Mouse (Mus musculus) heart, embryonic 15.5 days (tissue): ENCODE data around the gene Dvl1. TPM values are rescaled to one million over a fixed set of nuclear protein-coding genes. Genes with fewer than 3 reads are reported as not detected.

ENCODE experiments used
- ATAC-seq: fragments of 200-750 bp; cut with Nextera tagmentation; replicated peaks from 2 replicates; pipeline ENCODE4 v1.8.0; 2017; ENCODE audit warnings: low read depth, moderate TSS enrichment; ENCODE audit not compliant: insufficient number of reproducible peaks, insufficient read depth, low FRiP score
- H3K27ac ChIP-seq: fragments of 300-500 bp; sonication (generic); 2 replicates; pipeline ENCODE4 v1.5.1; 2015; ENCODE audit warnings: mild to moderate bottlenecking, inconsistent platforms
- H3K27me3 ChIP-seq: fragments of 300-500 bp; sonication (generic); 2 replicates; pipeline ENCODE4 v1.6.1; 2015; ENCODE audit warnings: inconsistent platforms
- H3K36me3 ChIP-seq: fragments of 300-500 bp; sonication (generic); 2 replicates; pipeline ENCODE4 v1.6.1; 2015; ENCODE audit warnings: mild to moderate bottlenecking, inconsistent platforms
- H3K4me1 ChIP-seq: fragments of 300-500 bp; sonication (generic); replicated peaks from 2 replicates; pipeline ENCODE4 v1.6.1; 2015; ENCODE audit warnings: inconsistent platforms
- H3K4me2 ChIP-seq: fragments of 300-500 bp; sonication (generic); 2 replicates; pipeline ENCODE4 v1.6.1; 2015; ENCODE audit warnings: inconsistent platforms, mild to moderate bottlenecking, moderate library complexity
- H3K4me3 ChIP-seq: fragments of 300-500 bp; sonication (generic); 2 replicates; pipeline ENCODE4 v1.5.1; 2015; ENCODE audit warnings: mild to moderate bottlenecking, inconsistent platforms
- H3K9ac ChIP-seq: fragments of 300-500 bp; sonication (generic); 2 replicates; pipeline ENCODE4 v1.6.1; 2015; ENCODE audit warnings: mild to moderate bottlenecking, inconsistent platforms
- H3K9me3 ChIP-seq: fragments of 300-500 bp; sonication (generic); replicated peaks from 2 replicates; pipeline ENCODE4 v1.6.1; 2016; ENCODE audit warnings: inconsistent platforms
- WGBS: fragments of 180-500 bp; shearing (Covaris S2); methylation state at CpG from one replicate; pipeline ENCODE4 v1.1.7; 2015; ENCODE audit warnings: mixed read lengths; 5-methylcytosine and 5-hydroxymethylcytosine counted together
- polyA plus RNA-seq: library from polyadenylated mRNA; unstranded; fragments of >200 nt; fragmentation: Nextera tagmentation; extraction: Ambion mirVana; gene quantifications from 2 replicates; pipeline ENCODE4 v1.2.1, GENCODE M21; 2015

The Dvl1 gene
- polyA plus RNA-seq, 1 experiment from 2014 or later: 8.1 TPM

GRCm38 (mm10) chr4:155840076-155841002, 6.9 kb upstream of the Dvl1 start:
- Histone ChIP-seq H3K4me1 (peaks cover 42% of the 10 kb centered on the region), H3K9me3 (no peaks in the 10 kb centered on the region), H3K9ac (peak overlapping the region; percentile 62), H3K4me2 (peak overlapping the region; percentile 85), H3K27ac (peak overlapping the region; percentile 85), H3K36me3 (peaks cover 2% of the 10 kb centered on the region; the same call in 1 of the 2 replicates), H3K4me3 (peak overlapping the region; percentile 53), H3K27me3 (peaks cover 5% of the 10 kb centered on the region; the same call in 1 of the 2 replicates)
- 13% methylated on average over 8 of the region's 8 CpGs for WGBS
- 0 out of 2 replicates have a peak, but pooled peaks have one; percentile 1 for ATAC-seq

GRCm38 (mm10) chr4:155841003-155841454, 6.2 kb upstream of the Dvl1 start:
- peak overlapping the region; percentile 10 for H3K27ac ChIP-seq

GRCm38 (mm10) chr4:155841651-155842270, 5.4 kb upstream of the Dvl1 start:
- 51% methylated on average over 38 of the region's 38 CpGs for WGBS
- peak overlapping the region; percentile 53 for H3K4me3 ChIP-seq
- H3K4me1 ChIP-seq: peaks cover 47% of the 10 kb centered on the region
- peaks cover 5% of the 10 kb centered on the region; the same call in 1 of the 2 replicates for H3K27me3 ChIP-seq
- peaks cover 2% of the 10 kb centered on the region; the same call in 1 of the 2 replicates for H3K36me3 ChIP-seq
- H3K9ac ChIP-seq: no peak overlapping the region; the same call in 1 of the 2 replicates
- H3K4me2 ChIP-seq: peak overlapping the region; percentile 85
- no peak for ATAC-seq
- H3K9me3 ChIP-seq: no peaks in the 10 kb centered on the region
- H3K27ac ChIP-seq: no peak overlapping the region

More at GRCm38 (mm10) chr4:155841003-155841454, 6.2 kb upstream of the Dvl1 start:
- ATAC-seq: peak; percentile 32
- Histone ChIP-seq H3K27me3 (peaks cover 5% of the 10 kb centered on the region; the same call in 1 of the 2 replicates), H3K4me2 (peak overlapping the region; percentile 85), H3K36me3 (peaks cover 2% of the 10 kb centered on the region; the same call in 1 of the 2 replicates), H3K9me3 (no peaks in the 10 kb centered on the region), H3K9ac (peak overlapping the region; percentile 62), H3K4me3 (peak overlapping the region; percentile 53), H3K4me1 (peaks cover 42% of the 10 kb centered on the region)
- under 1% methylated on average over 30 of the region's 32 CpGs for WGBS

GRCm38 (mm10) chr4:155843231-155843630, 4.0 kb upstream of the Dvl1 start:
- WGBS: 87% methylated on average over 5 of the region's 5 CpGs

DNA sequence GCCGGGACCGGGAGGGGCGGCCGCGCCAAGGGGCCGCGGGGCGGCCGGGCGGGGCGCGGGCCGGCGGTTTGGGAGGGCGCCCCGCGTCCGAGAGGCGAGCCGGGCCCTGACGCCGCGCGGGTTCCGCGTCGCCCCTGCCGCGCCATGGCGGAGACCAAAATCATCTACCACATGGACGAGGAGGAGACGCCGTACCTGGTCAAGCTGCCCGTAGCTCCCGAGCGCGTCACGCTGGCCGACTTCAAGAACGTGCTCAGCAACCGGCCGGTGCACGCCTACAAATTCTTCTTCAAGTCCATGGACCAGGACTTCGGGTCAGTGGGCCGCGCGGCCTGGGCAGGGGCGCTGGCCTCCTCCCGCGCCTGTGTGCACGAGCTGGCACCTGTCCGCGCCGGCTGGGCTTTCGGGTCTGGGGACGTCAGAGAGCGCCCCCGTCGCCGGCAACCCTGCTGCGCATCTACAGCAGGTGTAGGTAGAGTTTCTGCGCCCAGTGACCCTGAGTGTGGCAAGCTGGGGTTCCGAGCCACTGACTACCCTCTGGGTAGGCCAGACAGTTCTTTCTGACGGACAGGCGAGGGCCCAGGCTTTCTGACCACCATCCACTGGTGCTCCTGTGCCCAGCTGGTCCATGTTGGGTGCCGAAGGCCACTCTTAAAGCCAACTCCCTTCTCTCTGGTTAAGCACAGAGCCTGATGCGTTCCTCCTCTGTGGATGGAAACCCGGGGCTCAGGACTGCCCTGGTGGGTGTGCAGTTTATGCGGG, 570 bp downstream of the Dvl1 start:
- 2% methylated on average over 61 of the region's 69 CpGs for WGBS
- peak overlapping the region; percentile 63 for H3K27ac ChIP-seq
- no peak; the same call in none of the 2 replicates for ATAC-seq
- H3K27me3 ChIP-seq: no peaks in the 10 kb centered on the region
- H3K36me3 ChIP-seq: no peaks in the 10 kb centered on the region; the same call in 1 of the 2 replicates
- H3K4me1 ChIP-seq: peaks cover 32% of the 10 kb centered on the region
- peak overlapping the region; percentile 88 for H3K4me2 ChIP-seq
- H3K4me3 ChIP-seq: peak overlapping the region; percentile 81
- H3K9ac ChIP-seq: peak overlapping the region; percentile 83
- H3K9me3 ChIP-seq: no peaks in the 10 kb centered on the region

More at GRCm38 (mm10) chr4:155843231-155843630, 4.0 kb upstream of the Dvl1 start:
- Histone ChIP-seq H3K4me3 (no peak overlapping the region), H3K36me3 (peaks cover 2% of the 10 kb centered on the region; the same call in 1 of the 2 replicates), H3K4me2 (no peak overlapping the region), H3K27me3 (peaks cover 5% of the 10 kb centered on the region; the same call in 1 of the 2 replicates), H3K9me3 (no peaks in the 10 kb centered on the region), H3K4me1 (peaks cover 45% of the 10 kb centered on the region), H3K9ac (no peak overlapping the region), H3K27ac (no peak overlapping the region)
- no peak for ATAC-seq

- whole genome bisulfite sequencing: 66% methylated on average over 7 of the region's 7 CpGs
- peaks cover 32% of the 10 kb centered on the region for H3K4me1 ChIP-seq
- no peak for ATAC-seq
- no peaks in the 10 kb centered on the region for H3K36me3 ChIP-seq
- no peaks in the 10 kb centered on the region for H3K9me3 ChIP-seq
- H3K4me2 ChIP-seq: peak overlapping the region; percentile 88
- H3K9ac ChIP-seq: peak overlapping the region; percentile 83; the same call in 1 of the 2 replicates
- H3K4me3 ChIP-seq: peak overlapping the region; percentile 81
- H3K27me3 ChIP-seq: no peaks in the 10 kb centered on the region
- H3K27ac ChIP-seq: no peak overlapping the region
These were observed 1.4 kb downstream of the Dvl1 start for GRCm38 (mm10) chr4:155848434-155849095.

- WGBS: 74% methylated on average over 2 of the region's 2 CpGs
- Histone ChIP-seq H3K9ac (no peak overlapping the region), H3K27ac (no peak overlapping the region), H3K27me3 (no peaks in the 10 kb centered on the region), H3K4me3 (no peak overlapping the region), H3K36me3 (peaks cover under 1% of the 10 kb centered on the region), H3K4me1 (peaks cover 32% of the 10 kb centered on the region), H3K4me2 (no peak overlapping the region), H3K9me3 (no peaks in the 10 kb centered on the region)
- no peak for ATAC-seq
These were observed 2.2 kb downstream of the Dvl1 start for GRCm38 (mm10) chr4:155849391-155849790.

GRCm38 (mm10) chr4:155849792-155850451, 2.7 kb downstream of the Dvl1 start:
- ATAC-seq: no peak
- 85% methylated on average over 3 of the region's 3 CpGs for WGBS
- no peaks in the 10 kb centered on the region for H3K27me3 ChIP-seq
- H3K9ac ChIP-seq: no peak overlapping the region
- peaks cover 5% of the 10 kb centered on the region for H3K36me3 ChIP-seq
- peaks cover 32% of the 10 kb centered on the region for H3K4me1 ChIP-seq
- H3K27ac ChIP-seq: no peak overlapping the region
- H3K4me2 ChIP-seq: no peak overlapping the region
- H3K9me3 ChIP-seq: no peaks in the 10 kb centered on the region
- H3K4me3 ChIP-seq: no peak overlapping the region

- Histone ChIP-seq H3K9me3 (no peaks in the 10 kb centered on the region), H3K36me3 (peaks cover 17% of the 10 kb centered on the region), H3K27me3 (no peaks in the 10 kb centered on the region), H3K9ac (no peak overlapping the region), H3K27ac (no peak overlapping the region), H3K4me1 (peaks cover 31% of the 10 kb centered on the region), H3K4me3 (no peak overlapping the region), H3K4me2 (no peak overlapping the region)
- 88% methylated on average over 3 of the region's 3 CpGs for WGBS
- no peak for ATAC-seq
These were observed 4.2 kb downstream of the Dvl1 start for GRCm38 (mm10) chr4:155851368-155851767.

GRCm38 (mm10) chr4:155851951-155852411, 4.8 kb downstream of the Dvl1 start:
- WGBS: 56% methylated on average over 2 of the region's 2 CpGs
- no peaks in the 10 kb centered on the region for H3K27me3 ChIP-seq
- H3K27ac ChIP-seq: no peak overlapping the region
- no peak overlapping the region for H3K9ac ChIP-seq
- H3K4me1 ChIP-seq: peaks cover 25% of the 10 kb centered on the region
- peaks cover 21% of the 10 kb centered on the region for H3K36me3 ChIP-seq
- no peak for ATAC-seq
- H3K4me3 ChIP-seq: no peak overlapping the region
- no peaks in the 10 kb centered on the region for H3K9me3 ChIP-seq
- no peak overlapping the region for H3K4me2 ChIP-seq
